Mouse (Mus musculus) ES-Bruce4 (cell line): ENCODE data around the gene Chrna9.

Experiments
- CTCF ChIP-seq: IDR thresholded peaks from one replicate; pipeline ENCODE4 v1.8.1; 2011; ENCODE audit warnings: low read depth, low read length
- EP300 ChIP-seq: IDR thresholded peaks from 2 replicates; pipeline ENCODE4 v1.6.1; 2011; ENCODE audit warnings: low read depth, low read length; ENCODE audit not compliant: insufficient read depth

DNA sequence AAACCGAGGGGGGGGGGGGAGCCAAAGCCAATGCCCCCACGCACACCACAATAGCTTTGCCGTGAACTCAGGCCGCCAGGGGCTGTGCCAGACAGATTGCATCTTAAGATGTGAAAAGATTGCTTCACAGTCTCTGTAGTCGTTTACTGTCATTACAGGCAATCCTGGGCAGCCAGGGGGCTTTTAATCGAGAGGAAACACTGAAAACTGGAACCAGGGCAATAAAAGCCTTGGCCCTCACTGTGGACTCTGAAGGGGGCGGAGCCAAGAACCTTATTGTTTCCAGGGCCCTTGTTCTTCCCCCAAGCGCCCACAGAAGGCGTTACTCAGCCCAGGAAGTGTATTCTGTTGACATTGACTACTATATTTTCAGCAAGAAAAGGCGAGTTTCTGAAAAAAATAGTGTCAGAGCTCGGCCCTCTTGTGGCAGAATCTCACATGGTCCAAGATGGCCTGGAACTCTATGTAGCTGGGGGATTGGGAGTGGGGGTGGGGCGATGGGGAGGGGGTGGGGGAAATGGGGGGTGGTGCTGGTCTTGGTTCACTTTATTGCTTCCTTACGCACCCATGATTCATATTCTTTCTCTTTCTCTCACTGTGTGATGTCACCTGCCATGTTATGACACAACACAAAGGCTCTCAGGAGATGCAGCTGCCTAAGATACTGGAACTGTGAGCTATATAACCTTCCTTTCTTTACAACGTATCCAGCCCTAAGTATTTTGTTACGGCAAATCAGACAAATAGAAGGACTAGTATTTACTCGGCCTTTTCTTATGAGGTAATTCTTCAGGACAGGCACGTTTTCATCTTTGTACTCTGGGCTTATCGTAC is 16.2 kb downstream of the Chrna9 start:
- no peak for TF ChIP-seq CTCF
- no peak for TF ChIP-seq EP300
